Mouse (Mus musculus) splenic B cell, adult 2 months (primary cell): ENCODE data around the gene Wdr44.
A peak's percentile ranks its signal among the peaks of the same experiment; 100 is the strongest.
"Not testable (repeated sequence)": the region's sequence is repeated elsewhere in the genome, so short reads cannot be mapped to it uniquely, and the experiment has no call there.

Source experiments
- DNase-seq: peaks from one replicate; pipeline ENCODE4 v3.0.0-alpha.2; 2011; ENCODE audit warnings: low read depth, low spot score
- H3K27me3 ChIP-seq: 2 replicates; pipeline ENCODE4 v1.6.1; 2012; ENCODE audit warnings: mild to moderate bottlenecking, low read length, moderate library complexity, mixed read lengths; ENCODE audit not compliant: control insufficient read depth, poor library complexity, insufficient read depth, severe bottlenecking
- H3K36me3 ChIP-seq: 2 replicates; pipeline ENCODE4 v1.6.1; 2012; ENCODE audit warnings: mild to moderate bottlenecking, low read length, moderate library complexity, mixed read lengths; ENCODE audit not compliant: control insufficient read depth, poor library complexity, insufficient read depth, severe bottlenecking

Wdr44 gene

DNA sequence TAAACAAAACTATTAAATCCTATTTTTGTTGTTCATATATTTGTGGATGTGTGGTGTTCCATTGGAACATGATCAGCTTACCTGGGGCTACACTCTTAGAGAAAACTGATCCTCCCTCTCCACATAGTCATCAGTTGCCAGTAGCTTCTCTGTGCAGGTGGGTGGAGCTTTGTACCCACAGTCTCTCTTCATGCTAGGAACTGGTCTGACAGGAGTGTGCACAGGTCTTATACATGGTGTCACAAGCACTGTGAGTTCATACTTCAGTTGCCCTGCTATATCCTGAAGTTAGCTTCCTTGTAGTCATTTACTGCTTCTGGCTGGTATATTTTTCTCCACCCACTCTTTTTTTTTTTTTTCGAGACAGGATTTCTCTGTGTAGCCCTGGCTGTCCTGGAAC, 61.8 kb downstream of the Wdr44 start:
- no peaks in the 10 kb centered on the region for H3K36me3 ChIP-seq

DNA sequence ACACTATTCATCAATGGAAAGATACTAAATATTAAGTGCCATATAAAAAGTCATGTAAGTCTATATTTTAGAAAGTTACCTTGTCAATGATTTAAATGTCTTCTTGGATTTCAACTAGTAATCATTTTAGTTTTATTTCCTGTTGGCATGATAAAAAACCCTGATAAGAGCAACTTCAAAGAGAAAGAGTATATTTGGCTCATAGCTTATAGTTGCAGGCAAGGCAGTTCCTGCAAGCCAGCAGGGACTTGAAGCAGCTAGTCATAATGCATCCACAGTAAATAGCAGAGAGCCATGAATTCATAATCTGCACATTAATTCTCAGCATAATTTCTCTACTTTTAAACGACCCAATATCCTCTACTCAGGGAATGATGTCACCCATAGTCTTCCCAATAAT, 75.0 kb downstream of the Wdr44 start:
- DNase-seq = no peak
- no peaks in the 10 kb centered on the region for H3K27me3 ChIP-seq
- H3K36me3 ChIP-seq = no peaks in the 10 kb centered on the region

More for the DNA sequence above, 61.8 kb downstream of the Wdr44 start:
- no peak for DNase-seq
- no peaks in the 10 kb centered on the region for H3K27me3 ChIP-seq

- no peaks in the 10 kb centered on the region for H3K36me3 ChIP-seq
- DNase-seq = peak; percentile 3
- H3K27me3 ChIP-seq = no peaks in the 10 kb centered on the region
These were observed 114.3 kb downstream of the Wdr44 start for GRCm38 (mm10) chrX:23807125-23807524.

- DNase-seq = no peak
- Histone ChIP-seq H3K27me3 (no peaks in the 10 kb centered on the region), H3K36me3 (no peaks in the 10 kb centered on the region)
These were observed 117.5 kb downstream of the Wdr44 start for GRCm38 (mm10) chrX:23810365-23810764.

DNA sequence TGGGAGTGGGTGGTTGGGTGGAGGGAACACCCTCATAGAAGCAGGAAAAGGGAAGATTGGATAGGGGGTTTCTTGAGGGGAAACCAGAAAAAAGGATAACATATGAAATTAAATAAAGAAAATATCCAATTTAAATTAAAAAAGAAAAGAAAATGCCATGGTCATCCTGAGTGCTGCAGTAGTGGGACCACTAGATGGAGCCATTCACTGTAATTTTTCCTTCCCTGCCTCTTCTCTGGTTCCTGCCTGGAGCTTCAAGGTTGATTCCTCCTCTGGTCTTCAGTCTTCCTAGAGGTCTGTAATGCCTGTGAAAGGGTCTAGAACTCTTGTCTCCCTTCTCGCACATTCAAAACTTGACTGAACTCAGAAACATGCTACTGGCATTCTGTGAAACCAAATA, 120.4 kb downstream of the Wdr44 start:
- H3K36me3 ChIP-seq, H3K27me3 ChIP-seq, DNase-seq: not testable (repeated sequence)

DNA sequence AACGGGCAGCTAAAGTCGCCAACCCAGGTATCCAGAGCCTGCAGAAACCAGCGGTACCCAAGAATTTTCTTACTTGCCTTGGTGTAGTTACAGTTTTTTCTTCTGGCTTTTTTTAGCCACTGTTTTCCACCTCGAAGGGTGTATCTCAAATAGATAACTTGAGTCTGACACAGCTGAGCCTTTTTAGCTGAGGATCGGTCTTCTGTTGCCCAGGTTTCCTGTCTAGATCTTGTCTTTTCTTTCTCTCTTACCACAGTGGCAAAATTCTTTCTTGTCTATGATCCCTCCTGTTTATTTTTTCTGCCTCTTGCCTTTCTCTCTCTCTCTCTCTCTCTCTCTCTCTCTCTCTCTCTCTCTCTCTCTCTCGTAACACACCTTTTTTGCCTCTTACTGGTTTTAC, 130.0 kb downstream of the Wdr44 start:
- not testable (repeated sequence) for DNase-seq, H3K36me3 ChIP-seq, H3K27me3 ChIP-seq

DNA sequence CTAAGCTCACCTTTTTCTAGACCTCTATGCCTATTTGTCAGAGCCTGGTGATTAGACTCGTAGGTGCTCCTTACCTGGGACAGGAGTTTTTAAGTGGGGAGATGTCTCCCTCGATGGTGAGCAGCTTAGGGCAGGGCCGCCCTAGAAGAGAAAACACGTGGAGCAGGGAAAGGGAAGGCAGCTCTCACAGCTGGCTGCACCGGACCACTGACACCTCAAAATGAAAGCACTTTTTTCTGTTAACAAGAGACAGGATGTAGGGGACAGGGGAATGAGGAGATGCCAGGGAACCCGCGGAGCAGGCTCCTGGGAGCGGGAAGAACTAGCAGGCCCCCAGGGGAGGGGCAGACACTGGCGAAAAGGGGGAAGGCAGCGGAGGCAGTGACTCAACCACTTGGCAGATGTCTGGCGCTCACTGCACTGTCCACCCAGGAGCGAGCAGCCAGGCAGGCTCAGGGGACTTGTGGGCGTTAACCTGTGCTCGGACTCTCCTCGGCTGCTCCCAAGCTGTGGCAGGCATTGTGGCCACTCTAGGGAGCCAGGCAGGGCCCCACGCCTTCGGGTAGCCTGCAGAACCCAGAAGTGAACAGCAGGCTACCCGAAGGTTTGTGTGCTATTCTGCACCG, 130.7 kb downstream of the Wdr44 start:
- Histone ChIP-seq H3K36me3 (no peaks in the 10 kb centered on the region), H3K27me3 (no peaks in the 10 kb centered on the region)
- no peak for DNase-seq

DNA sequence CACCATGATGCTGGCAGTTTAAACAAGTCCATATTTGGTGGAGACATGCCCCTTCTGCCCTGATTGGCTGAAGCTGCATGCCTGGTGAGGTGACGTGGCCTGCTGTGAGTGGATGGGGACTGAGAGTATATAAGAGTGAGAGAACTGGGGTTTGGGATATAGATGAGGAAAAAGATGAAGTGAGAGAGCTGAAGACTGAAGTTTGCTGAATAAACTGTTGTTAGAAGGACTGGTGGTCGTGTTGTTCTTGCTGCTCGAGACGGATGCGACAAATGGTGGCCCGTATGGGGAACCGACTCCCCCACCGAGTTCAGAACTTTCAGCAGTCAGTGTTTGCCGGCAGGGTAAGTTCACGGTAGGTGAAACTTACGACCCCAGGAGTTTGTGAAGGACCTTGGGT, 140.9 kb downstream of the Wdr44 start:
- not testable (repeated sequence) for H3K27me3 ChIP-seq, H3K36me3 ChIP-seq, DNase-seq

DNA sequence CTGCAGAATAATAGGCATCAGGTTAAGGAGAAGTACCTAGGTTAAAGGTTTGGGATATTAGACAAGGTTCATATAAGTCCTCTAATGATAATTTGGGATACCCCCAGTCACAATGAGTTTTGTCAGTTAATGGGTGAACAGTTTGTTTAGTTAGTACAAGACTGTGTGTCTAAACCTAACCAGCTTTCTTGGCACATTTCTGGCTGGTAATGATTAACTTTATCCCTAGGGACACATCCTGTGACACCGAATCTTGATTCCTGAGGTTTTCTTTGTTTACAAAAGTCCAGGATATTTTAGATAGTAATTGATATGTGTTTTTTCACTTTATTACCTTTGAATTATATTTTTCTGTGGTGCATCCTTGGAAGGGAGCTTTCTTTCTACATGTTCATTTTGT, 148.1 kb downstream of the Wdr44 start:
- H3K36me3 ChIP-seq = no peaks in the 10 kb centered on the region
- no peak for DNase-seq
- no peaks in the 10 kb centered on the region for H3K27me3 ChIP-seq
